Mouse (Mus musculus): ENCODE data around the gene Slc11a2.
"Not testable (repeated sequence)": the region's sequence is repeated elsewhere in the genome, so short reads cannot be mapped to it uniquely, and the experiment has no call there.

The Slc11a2 gene

GRCm38 (mm10) chr15:100429959-100430565, 5.2 kb upstream of the Slc11a2 start:
- no peak for DNase-seq

GRCm38 (mm10) chr15:100428296-100428905, 3.5 kb upstream of the Slc11a2 start:
- no peak for DNase-seq

GRCm38 (mm10) chr15:100423916-100424315, 956 bp downstream of the Slc11a2 start:
- DNase-seq, result no peak

GRCm38 (mm10) chr15:100422899-100423860, 1.7 kb downstream of the Slc11a2 start:
- DNase-seq, result peak; percentile 93

DNA sequence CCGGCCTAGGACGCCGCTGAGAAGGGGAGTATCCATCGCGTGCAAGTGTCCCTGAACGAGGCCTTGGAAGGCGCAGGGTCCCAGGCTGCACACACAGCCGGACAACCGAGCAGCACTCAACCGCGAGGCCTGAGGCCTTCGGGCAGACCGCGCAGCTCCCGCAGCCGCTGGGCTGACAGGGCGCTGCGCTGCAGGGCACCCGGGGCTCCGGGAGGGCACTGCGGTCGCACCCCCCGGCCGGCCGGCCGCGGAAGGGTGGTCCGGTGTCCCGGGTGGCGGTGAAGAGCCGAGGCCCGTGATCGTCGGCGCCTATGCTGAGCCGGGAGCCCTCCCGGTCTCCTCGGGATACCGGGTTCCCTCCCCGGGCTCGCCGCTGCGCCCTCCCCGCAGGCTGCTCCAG, 2.4 kb downstream of the Slc11a2 start:
- peak; percentile 36 for DNase-seq

DNA sequence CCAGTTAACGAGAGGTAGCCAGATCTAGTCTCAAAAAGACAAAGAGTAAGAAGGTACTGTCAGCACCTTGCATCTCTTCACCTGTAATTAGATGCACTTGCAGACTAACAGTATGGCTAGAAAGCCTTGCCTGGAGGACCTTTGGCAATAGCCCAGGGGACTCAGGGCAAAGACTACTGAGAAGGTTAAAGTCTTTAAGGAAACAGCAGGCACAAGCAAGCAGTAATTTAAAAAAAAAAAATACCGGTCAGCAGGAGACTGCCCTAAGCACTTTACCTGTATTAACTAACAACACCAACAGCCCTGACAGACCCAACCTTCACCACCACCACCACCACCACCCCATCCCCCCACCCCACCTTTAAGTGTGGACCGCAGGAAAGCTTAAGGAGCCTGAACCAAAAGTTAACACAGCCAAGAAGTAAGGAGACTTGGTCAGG, 3.1 kb downstream of the Slc11a2 start, which contains the start of gene Gm5475:
Gene Gm5475 (plus strand): TSS at position 390 of the 440 bp plus-strand sequence.
- not testable (repeated sequence) for DNase-seq

DNA sequence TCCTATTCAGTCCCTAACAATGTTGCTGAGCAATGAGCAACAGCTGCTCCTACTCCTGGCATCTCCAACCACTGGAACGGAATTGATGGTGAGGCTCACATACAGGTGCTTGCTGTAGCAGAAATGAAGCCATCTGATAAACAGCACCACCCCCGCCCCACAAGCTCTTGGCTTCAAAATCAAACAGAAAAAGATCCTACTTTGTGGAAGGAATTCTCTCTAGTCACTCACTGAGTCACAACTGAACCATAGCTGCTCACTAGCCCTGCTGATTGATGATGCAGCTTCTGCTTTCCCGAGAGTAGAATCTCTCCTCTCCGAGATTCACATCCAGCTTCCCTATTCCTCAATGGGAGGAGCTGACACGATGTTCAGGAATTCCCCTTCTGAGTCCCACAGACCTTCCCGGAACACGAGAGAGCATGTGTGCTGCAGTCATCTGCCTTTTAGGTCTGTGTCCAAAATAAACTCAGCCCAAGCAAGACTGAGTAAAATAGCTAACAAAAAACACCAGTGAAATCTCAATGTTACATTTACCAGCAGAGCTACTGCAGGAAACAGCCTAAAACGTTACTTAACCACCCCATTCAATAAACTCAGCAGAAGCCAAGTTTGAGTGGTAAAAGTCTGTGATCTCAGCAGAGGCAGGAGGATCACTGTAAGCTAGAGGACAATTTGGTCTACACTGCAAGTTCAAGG, 3.7 kb downstream of the Slc11a2 start:
- no peak for DNase-seq

DNA sequence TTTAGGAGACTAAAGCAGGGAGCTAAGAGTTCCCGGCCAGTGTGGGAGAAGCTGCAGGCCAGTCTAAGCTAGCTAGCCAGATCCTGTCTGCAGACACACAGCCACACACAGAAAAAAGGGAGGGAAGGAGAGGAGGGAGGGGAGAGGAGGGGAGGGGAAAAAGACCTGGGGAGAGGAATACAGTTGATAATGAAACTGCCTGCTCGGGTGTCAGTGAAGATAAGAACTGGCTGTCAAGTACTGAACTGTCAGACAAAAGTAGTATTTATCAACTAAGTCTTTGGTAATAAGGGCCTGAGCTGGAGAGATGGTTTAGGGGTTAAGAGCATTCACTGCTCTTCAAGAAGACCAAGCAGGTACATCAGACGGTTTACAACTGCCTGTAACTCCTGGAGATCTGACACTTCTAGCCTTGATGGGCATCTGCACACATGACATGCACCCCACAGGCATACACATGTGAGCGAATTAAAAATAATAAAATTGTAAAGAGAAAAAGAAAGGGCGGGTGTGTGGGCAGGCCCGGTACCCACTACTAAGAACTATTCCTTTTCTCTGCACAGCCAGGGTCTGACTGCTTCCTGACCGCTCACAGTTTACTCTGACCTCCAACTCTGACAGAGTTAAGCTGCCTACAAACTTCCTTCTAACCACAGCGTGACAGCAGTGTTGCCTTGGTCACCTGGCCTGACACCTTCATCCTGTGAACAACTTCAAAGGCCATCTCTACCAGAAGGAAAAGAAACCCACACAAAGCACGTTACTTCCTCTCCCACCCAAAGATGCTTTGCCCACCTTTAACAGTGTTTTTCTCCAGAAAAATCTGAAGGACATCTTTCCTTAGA, 4.7 kb downstream of the Slc11a2 start:
- DNase-seq, result no peak

- no peak for DNase-seq
Measured at GRCm38 (mm10) chr15:100419311-100419710, 5.6 kb downstream of the Slc11a2 start.

DNA sequence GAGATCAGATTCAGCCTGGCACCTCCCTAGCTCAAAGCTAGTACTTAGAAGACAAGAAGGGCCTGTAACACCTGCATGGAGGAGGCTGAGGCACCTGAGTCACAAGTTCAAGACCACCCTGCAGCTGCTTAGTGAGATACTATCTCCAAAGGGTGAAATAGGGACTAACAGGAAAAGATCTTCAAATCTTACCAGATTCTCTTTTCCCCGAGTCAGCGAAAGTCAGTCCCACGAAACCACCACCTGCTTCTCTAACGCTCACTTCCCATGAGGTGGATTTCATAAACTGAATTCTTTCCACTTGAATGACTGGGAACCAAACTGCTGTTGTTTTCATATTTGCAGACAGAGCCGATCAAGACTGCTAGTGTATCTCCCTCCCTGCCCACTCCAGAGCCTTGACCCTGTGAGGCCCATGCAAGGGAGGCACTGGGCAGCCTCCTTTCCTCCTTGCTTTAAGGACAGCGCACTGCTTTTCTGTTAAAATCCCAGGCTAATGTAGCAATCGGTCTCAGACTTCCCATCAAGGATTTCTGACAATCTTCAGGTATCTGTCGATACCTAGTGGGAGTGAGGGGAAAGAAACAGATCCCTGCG, 6.9 kb downstream of the Slc11a2 start:
- no peak for DNase-seq

- DNase-seq, result no peak
Measured at GRCm38 (mm10) chr15:100415684-100416083, 9.2 kb downstream of the Slc11a2 start.

DNA sequence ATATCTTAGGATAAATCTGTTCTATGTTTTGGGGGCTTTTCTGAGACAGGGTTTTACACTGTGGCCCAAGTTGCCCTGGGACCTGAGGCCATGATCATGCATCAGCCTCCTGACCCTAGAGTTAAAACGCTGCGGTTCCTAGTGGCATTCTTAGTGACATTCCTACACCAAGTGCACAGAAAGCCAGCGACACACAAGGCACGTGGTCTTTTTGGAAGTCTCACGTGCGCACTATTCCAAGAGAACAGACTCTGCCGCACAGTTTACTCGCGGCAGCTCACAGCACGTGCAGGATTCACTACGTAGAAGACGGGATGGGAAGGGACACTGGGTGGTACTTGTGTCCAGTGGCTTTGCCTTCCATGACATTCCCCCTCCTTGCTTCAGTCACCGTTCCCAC, 9.9 kb downstream of the Slc11a2 start:
- DNase-seq, result no peak

DNA sequence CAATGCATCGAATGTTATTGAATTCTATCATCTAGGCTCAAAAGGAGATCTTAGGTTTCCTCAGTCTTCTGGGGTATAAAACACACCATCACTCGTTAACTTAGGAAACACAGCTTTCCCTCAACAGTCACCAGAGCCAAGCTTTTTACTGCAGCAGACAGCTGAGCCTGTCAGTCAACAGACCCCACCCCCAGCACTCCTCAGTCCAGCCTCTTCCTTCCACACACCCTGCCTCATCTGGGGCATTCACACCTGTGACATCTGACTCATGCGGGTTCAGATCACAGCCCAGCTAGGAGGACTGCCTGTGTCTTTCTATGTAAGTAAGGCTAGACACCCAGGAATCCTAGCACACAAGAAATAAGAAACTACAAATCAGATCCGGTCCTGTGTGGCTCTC, 10.9 kb downstream of the Slc11a2 start:
- DNase-seq, result no peak

- no peak for DNase-seq
Measured at GRCm38 (mm10) chr15:100413306-100413705, 11.6 kb downstream of the Slc11a2 start.

GRCm38 (mm10) chr15:100411731-100412130, 13.1 kb downstream of the Slc11a2 start:
- no peak for DNase-seq

DNA sequence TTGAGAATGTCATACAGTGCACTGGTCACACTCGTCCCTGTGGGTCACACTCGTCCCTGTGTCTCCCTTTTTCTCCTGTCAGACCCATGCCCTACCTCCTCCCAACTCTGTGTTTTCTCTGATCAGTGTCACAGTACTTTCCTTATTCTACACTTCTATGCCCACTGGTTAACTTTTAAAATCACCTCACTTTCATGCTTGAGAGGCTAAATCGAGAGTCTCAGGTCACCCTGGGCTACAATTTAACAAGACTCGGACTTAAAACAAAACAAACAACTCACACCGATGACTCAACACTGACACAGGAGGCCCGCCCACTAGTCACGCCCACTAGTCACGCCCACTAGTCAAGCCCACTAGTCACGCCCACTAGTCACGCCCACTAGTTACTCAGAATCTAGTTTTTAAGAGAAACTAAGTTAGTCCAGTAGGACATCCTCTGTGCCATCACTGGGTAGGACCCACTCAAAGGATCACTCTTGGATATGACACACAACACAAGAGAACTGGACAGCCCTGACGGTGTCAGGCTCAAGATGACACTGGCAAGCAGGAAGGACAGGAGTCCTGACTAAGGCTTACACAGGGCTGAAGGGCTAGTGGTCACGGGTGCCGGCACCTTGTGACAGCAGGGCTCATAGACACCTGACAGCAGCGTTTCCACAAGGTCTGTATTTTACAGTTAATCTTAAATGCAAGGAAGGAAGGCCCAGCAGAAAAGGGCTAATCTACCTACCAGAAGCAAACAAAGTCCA, 13.8 kb downstream of the Slc11a2 start:
- no peak for DNase-seq

DNA sequence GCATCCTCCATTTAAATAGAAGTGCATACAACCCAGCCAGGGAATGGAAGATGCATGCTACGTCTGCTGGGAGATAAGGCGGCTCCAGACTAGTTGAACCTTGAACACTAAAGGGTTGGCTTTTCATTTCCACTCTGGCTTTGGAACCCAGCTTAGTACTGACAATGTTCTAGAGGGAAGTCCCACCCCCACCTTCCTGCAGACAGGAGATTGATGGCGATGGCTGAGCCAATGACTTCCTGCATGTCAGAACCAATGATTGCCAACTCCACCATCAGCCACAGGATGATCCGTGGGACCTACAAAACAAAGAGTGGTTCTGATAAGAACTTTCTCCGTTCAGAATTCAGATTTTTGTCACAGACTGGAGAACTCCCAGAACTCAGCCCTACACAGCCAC, 18.8 kb downstream of the Slc11a2 start:
- DNase-seq, result no peak

DNA sequence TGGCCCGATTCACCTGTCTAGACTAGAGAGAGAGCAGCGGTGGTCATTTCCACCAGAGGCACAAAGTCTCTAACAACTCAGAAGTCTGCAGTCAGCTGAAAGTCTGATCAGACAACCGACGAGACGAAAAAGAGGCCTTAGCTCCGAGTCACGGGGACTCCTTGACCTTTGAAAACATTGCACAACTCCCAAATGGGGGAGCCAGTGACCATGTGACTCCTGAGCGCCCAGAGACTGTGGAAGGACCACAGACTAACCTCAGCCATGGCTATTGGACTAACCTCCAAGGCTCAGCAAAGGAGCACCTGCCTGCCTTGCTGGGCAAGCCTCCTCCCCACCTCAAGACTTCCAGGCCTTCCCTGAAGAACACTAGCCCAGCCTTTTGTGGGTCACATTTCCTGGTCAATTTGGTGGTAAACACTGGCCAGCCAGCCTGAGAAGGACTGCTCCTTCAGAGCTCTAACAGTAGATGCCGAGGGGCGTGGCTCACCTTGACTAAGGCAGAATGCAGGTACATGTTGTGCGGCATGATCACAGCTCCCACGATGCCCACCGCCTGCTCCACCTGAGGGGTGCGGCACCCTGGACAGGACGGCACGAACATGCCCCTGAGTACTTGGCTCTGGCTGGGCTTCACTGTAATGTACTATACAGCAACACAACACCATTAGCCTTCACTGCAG, 21.4 kb downstream of the Slc11a2 start:
- no peak for DNase-seq

DNA sequence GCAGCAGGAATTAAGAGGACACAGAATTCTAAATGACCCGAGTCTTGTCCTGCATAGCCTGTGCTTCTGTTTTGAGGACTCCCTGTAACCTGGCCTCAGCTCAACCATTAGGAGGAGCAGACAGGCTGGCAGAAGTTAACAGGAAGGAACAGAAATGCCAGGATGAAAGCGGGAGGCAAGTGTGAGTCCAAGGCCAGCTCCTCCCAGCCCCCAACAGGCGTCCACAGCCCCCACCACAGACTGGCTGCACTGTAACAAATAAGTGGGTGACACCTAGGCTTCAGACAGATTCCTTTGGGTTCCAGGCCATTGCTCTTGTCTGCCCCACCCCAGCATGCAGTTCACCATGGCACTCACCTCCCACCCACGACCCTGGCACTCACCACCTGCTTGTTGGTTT, 22.1 kb downstream of the Slc11a2 start:
- DNase-seq, result no peak

GRCm38 (mm10) chr15:100402347-100402746, 22.5 kb downstream of the Slc11a2 start:
- no peak for DNase-seq

Measured in right cerebral cortex, postnatal 4 days (tissue).